Mouse (Mus musculus): ENCODE data around the gene Tmod4. TPM values are rescaled to one million over a fixed set of nuclear protein-coding genes. Genes with fewer than 3 reads are reported as not detected.
A peak's percentile ranks its signal among the peaks of the same experiment; 100 is the strongest.
"Not testable (repeated sequence)": the region's sequence is repeated elsewhere in the genome, so short reads cannot be mapped to it uniquely, and the experiment has no call there.

The Tmod4 gene
- 4.2 and 12.9 TPM in 2 replicates for polyA plus RNA-seq (2015; fragmentation: Nextera tagmentation; extraction: Ambion mirVana)

DNA sequence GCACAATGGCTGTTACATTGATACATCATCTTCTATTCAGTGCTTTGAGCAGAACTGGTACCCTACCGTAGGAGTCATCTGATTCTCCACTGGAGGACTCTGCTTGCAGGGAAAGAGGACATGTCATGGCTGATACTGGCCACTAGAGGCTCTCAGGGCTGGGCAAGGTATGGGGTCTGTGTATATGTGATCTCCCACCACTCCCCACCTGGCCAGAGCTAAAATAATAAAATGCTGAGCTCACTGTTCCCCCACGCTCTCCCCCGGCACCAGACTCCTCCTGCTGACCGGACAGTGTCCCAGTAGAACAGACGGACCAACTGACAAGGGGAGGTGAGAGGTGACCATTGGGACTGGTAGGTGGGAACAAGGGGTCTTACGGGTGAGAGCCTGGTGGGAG, at the start of gene Tmod4:
Gene Tmod4, plus strand, starts transcription at position 231 of the 400 bp plus-strand sequence.
- peaks cover 19% of the 10 kb centered on the region for H3K4me1 ChIP-seq
- H3K4me2 ChIP-seq, result peak within 1 kb of the TSS; percentile 5; the same call in 1 of the 2 replicates
- H3K36me3 ChIP-seq, result peaks cover 43% of the 10 kb centered on the region
- WGBS, result 50% methylated on average over 6 of the region's 6 CpGs
- peak within 1 kb of the TSS; percentile 67; the same call in 1 of the 2 replicates for H3K27ac ChIP-seq
- H3K4me3 ChIP-seq, result no peak within 1 kb of the TSS
- no peaks in the 10 kb centered on the region for H3K27me3 ChIP-seq
- H3K9ac ChIP-seq, result no peak within 1 kb of the TSS
- H3K9me3 ChIP-seq, result no peaks in the 10 kb centered on the region
- 0 out of 2 replicates have a peak, but pooled peaks have one; percentile 30 for ATAC-seq (ENCODE audit: insufficient number of reproducible peaks, low FRiP score, low TSS enrichment, low read depth)

- Histone ChIP-seq H3K4me1 (no peaks in the 10 kb centered on the region), H3K27me3 (no peaks in the 10 kb centered on the region), H3K9ac (no peak overlapping the region), H3K27ac (no peak overlapping the region), H3K9me3 (no peaks in the 10 kb centered on the region), H3K4me3 (no peak overlapping the region), H3K36me3 (peaks cover 8% of the 10 kb centered on the region; the same call in 1 of the 2 replicates), H3K4me2 (no peak overlapping the region)
- no peak for ATAC-seq (ENCODE audit: insufficient number of reproducible peaks, low FRiP score, low TSS enrichment, low read depth)
- 89% methylated on average over 1 of the region's 1 CpGs for WGBS
These were observed 36.2 kb upstream of the Tmod4 start for GRCm38 (mm10) chr3:95088071-95088470.

DNA sequence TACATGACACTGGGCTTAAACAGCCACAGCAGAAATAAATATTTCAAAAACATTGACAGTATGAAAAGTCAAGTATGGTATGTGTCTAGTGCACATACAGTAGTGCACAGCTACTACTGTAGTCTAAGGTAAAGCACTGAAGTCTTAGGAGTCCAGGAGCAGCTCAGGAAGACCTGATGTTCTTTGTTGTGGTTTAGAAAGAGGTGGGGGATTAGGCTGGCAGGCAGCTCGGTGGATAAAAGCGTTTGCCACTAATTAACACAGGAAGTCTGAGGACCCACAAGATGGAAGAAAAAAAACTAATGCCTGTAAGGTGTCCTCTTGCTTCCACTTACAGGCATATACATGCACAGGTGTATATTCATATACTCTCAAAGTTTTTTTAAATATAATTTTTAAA, 23.4 kb upstream of the Tmod4 start:
- ATAC-seq (ENCODE audit: insufficient number of reproducible peaks, low FRiP score, low TSS enrichment, low read depth), result no peak
- Histone ChIP-seq H3K4me1 (peaks cover 7% of the 10 kb centered on the region), H3K4me2 (no peak overlapping the region), H3K9ac (no peak overlapping the region), H3K9me3 (no peaks in the 10 kb centered on the region), H3K27me3 (no peaks in the 10 kb centered on the region), H3K4me3 (no peak overlapping the region), H3K36me3 (peaks cover 27% of the 10 kb centered on the region; the same call in 1 of the 2 replicates), H3K27ac (no peak overlapping the region)
- WGBS, result 17% methylated on average over 2 of the region's 2 CpGs

DNA sequence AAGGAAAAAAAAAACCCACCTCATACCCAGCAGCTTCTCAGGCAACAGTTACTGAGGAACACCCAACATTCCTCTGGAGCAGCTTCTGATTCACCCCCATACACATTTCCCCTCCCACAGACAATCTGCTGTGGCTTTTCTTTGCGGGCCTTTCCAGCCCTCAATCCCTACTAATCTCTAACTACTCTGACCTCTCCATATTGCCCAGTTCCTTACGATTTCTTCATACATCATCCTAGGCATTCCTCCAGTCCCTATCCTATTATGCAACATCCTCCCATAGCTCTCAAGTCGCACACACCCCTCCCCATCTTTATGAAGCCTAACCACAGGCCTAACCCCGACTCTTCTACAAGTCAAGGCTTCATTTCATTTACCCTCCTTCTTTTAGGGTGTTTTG, 19.2 kb upstream of the Tmod4 start:
- ATAC-seq (ENCODE audit: insufficient number of reproducible peaks, low FRiP score, low TSS enrichment, low read depth), result no peak
- 55% methylated on average over 4 of the region's 4 CpGs for WGBS

GRCm38 (mm10) chr3:95105586-95106337, 18.5 kb upstream of the Tmod4 start:
- peak overlapping the region; percentile 60 for H3K4me2 ChIP-seq
- H3K36me3 ChIP-seq, result peaks cover 10% of the 10 kb centered on the region; the same call in 1 of the 2 replicates
- peak overlapping the region; percentile 93 for H3K4me3 ChIP-seq
- H3K4me1 ChIP-seq, result peaks cover 7% of the 10 kb centered on the region
- ATAC-seq (ENCODE audit: insufficient number of reproducible peaks, low FRiP score, low TSS enrichment, low read depth), result no peak
- H3K27me3 ChIP-seq, result no peaks in the 10 kb centered on the region
- peak overlapping the region; percentile 87 for H3K9ac ChIP-seq
- under 1% methylated on average over 16 of the region's 16 CpGs for WGBS
- H3K27ac ChIP-seq, result peak overlapping the region; percentile 87
- H3K9me3 ChIP-seq, result no peaks in the 10 kb centered on the region

More for the DNA sequence above, 19.2 kb upstream of the Tmod4 start:
- no peak overlapping the region for H3K27ac ChIP-seq
- no peaks in the 10 kb centered on the region for H3K27me3 ChIP-seq
- peaks cover 7% of the 10 kb centered on the region for H3K4me1 ChIP-seq
- no peaks in the 10 kb centered on the region for H3K9me3 ChIP-seq
- H3K9ac ChIP-seq, result 0 out of 2 replicates have a peak overlapping the region, but pooled peaks have one; percentile 87
- H3K36me3 ChIP-seq, result peaks cover 10% of the 10 kb centered on the region; the same call in 1 of the 2 replicates
- H3K4me2 ChIP-seq, result peak overlapping the region; percentile 60
- H3K4me3 ChIP-seq, result peak overlapping the region; percentile 93

GRCm38 (mm10) chr3:95106338-95107117, 17.7 kb upstream of the Tmod4 start, which contains the start of gene Pip5k1a:
Pip5k1a (minus strand) TSS chr3:95106930.
- Histone ChIP-seq H3K27ac (peak within 1 kb of the TSS; percentile 87), H3K4me2 (peak within 1 kb of the TSS; percentile 60), H3K9ac (peak within 1 kb of the TSS; percentile 87), H3K4me3 (peak within 1 kb of the TSS; percentile 93), H3K27me3 (no peaks in the 10 kb centered on the region), H3K9me3 (no peaks in the 10 kb centered on the region), H3K4me1 (peaks cover 7% of the 10 kb centered on the region), H3K36me3 (peaks cover 4% of the 10 kb centered on the region; the same call in 1 of the 2 replicates)
- under 1% methylated on average over 51 of the region's 51 CpGs for WGBS
- peak; percentile 90 for ATAC-seq (ENCODE audit: insufficient number of reproducible peaks, low FRiP score, low TSS enrichment, low read depth)

DNA sequence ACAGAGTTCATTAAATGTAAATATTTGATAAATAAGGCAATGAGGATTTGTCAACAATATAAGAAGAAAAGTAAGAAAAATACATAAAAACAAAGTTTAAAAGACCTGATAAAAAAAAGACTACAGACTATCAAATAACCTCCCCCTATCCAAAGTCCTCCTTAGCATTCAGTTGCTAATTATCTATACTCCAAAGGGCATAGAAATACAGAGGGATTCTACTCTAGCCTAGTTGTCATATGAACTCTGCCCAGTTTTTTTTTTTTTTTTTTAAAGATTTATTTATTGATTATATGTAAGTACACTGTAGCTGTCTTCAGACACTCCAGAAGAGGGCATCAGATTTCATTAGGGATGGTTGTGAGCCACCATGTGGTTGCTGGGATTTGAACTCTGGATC, 17.0 kb upstream of the Tmod4 start:
- H3K9me3 ChIP-seq; H3K27me3 ChIP-seq; H3K9ac ChIP-seq; H3K27ac ChIP-seq; ATAC-seq (ENCODE audit: insufficient number of reproducible peaks, low FRiP score, low TSS enrichment, low read depth); H3K36me3 ChIP-seq: not testable (repeated sequence)
- Histone ChIP-seq H3K4me1 (peaks cover 10% of the 10 kb centered on the region), H3K4me2 (peak overlapping the region; percentile 56), H3K4me3 (peak overlapping the region; percentile 93)

DNA sequence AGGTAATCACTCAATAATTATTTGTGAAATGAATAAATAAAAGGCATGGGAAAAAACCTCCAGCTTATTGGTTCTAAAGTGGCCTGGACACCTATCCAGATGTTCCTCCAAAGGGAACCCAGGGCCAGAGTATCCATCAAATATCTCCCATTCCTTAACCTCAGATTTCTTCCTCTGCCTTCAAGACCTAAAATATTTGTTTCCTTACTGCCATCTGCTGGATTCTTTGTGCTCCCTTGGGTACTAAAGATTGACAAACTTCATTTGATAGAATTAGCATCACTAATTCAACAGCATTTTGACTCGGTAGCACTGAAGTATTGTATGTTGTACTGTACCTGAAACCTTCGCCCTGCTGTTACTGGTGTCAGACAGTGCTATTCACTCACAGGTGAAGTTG, 16.4 kb upstream of the Tmod4 start:
- H3K27me3 ChIP-seq, result no peaks in the 10 kb centered on the region
- no peak overlapping the region for H3K9ac ChIP-seq
- no peak overlapping the region for H3K27ac ChIP-seq
- 73% methylated on average over 2 of the region's 2 CpGs for WGBS
- no peak overlapping the region for H3K4me2 ChIP-seq
- peaks cover 14% of the 10 kb centered on the region for H3K4me1 ChIP-seq
- peaks cover 3% of the 10 kb centered on the region; the same call in 1 of the 2 replicates for H3K36me3 ChIP-seq
- no peak overlapping the region for H3K4me3 ChIP-seq
- H3K9me3 ChIP-seq, result no peaks in the 10 kb centered on the region
- no peak for ATAC-seq (ENCODE audit: insufficient number of reproducible peaks, low FRiP score, low TSS enrichment, low read depth)

GRCm38 (mm10) chr3:95110911-95111726, 13.2 kb upstream of the Tmod4 start, which contains the start of gene Vps72:
Vps72 (plus strand) TSS chr3:95111022.
- WGBS, result under 1% methylated on average over 53 of the region's 54 CpGs
- peaks cover 20% of the 10 kb centered on the region for H3K36me3 ChIP-seq
- H3K27ac ChIP-seq, result peak within 1 kb of the TSS; percentile 98
- H3K27me3 ChIP-seq, result no peaks in the 10 kb centered on the region
- no peaks in the 10 kb centered on the region for H3K9me3 ChIP-seq
- ATAC-seq (ENCODE audit: insufficient number of reproducible peaks, low FRiP score, low TSS enrichment, low read depth), result peak; percentile 72
- peak within 1 kb of the TSS; percentile 71 for H3K9ac ChIP-seq
- peak within 1 kb of the TSS; percentile 53 for H3K4me2 ChIP-seq
- peaks cover 8% of the 10 kb centered on the region for H3K4me1 ChIP-seq
- H3K4me3 ChIP-seq, result peak within 1 kb of the TSS; percentile 78

DNA sequence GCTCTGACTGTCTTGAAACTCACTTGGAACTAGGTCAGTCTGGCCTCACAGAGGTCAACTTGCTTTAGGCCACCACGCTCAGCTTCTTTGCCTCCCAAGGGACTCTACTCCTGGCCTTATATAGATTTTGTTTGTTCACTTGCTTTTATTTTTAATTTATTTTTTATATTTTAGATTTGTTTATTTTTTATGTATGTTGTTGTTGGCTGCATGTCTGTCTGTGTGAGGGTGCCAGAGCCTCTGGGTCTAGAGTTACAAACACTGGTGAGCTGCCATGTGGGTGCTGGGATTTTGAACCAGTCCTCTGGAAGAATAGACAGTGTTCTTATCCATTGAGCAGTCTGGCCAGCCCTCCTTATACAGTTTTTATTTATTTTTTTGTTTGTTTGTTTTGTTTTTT, 11.5 kb upstream of the Tmod4 start:
- Histone ChIP-seq H3K4me3 (no peak overlapping the region), H3K27me3 (no peaks in the 10 kb centered on the region), H3K9ac (no peak overlapping the region), H3K4me1 (peaks cover 8% of the 10 kb centered on the region), H3K36me3 (peaks cover 33% of the 10 kb centered on the region), H3K4me2 (0 out of 2 replicates have a peak overlapping the region, but pooled peaks have one; percentile 5), H3K27ac (no peak overlapping the region), H3K9me3 (no peaks in the 10 kb centered on the region)
- no peak for ATAC-seq (ENCODE audit: insufficient number of reproducible peaks, low FRiP score, low TSS enrichment, low read depth)
- 93% methylated on average over 1 of the region's 1 CpGs for WGBS

DNA sequence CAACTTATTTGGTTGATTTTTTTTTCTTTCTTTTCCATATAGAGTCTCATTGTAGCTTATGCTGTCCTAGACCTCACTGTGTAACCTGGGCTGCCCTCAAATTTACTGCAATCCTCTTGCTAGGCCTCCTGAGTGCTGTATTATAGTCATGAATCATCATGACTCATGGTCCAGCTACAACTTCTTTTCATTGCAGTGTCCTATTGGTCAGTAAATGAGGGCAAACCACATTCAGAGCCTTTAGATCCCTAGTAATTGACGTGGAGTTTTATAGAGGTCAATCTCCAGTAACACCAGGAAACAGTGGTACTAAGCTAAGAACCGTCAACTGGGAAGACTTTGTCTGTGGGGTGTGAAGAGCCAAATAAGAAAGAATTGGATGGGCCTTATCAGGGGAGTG, 6.5 kb upstream of the Tmod4 start:
- ATAC-seq (ENCODE audit: insufficient number of reproducible peaks, low FRiP score, low TSS enrichment, low read depth), result no peak
- Histone ChIP-seq H3K9me3 (no peaks in the 10 kb centered on the region), H3K4me1 (no peaks in the 10 kb centered on the region), H3K4me3 (no peak overlapping the region), H3K9ac (no peak overlapping the region), H3K4me2 (no peak overlapping the region), H3K36me3 (peaks cover 80% of the 10 kb centered on the region), H3K27me3 (no peaks in the 10 kb centered on the region), H3K27ac (no peak overlapping the region)
- 81% methylated on average over 2 of the region's 2 CpGs for WGBS

All from limb, embryonic 15.5 days (tissue).